Mouse (Mus musculus) ES-Bruce4 (cell line): Measurements from ENCODE around the gene Ube2cbp. TPM values are rescaled to one million over a fixed set of nuclear protein-coding genes. Genes with fewer than 3 reads are reported as not detected.

Source experiments
- H3K27ac ChIP-seq: 2 replicates; pipeline ENCODE4 v1.5.1; 2012; ENCODE audit warnings: low read length, inconsistent platforms; ENCODE audit not compliant: insufficient read depth
- H3K27me3 ChIP-seq: 2 replicates; pipeline ENCODE4 v1.6.1; 2012; ENCODE audit warnings: mild to moderate bottlenecking, low read length, inconsistent platforms; ENCODE audit not compliant: control insufficient read depth, poor library complexity, insufficient read depth, severe bottlenecking
- H3K36me3 ChIP-seq: 2 replicates; pipeline ENCODE4 v1.6.1; 2012; ENCODE audit warnings: inconsistent platforms, mild to moderate bottlenecking, low read length, moderate library complexity; ENCODE audit not compliant: control insufficient read depth, poor library complexity, insufficient read depth, severe bottlenecking
- H3K4me1 ChIP-seq: one replicate; pipeline ENCODE4 v1.8.1; 2011; ENCODE audit warnings: low read length; ENCODE audit not compliant: control insufficient read depth, insufficient read depth
- H3K4me3 ChIP-seq: 2 replicates; pipeline ENCODE4 v1.5.1; 2011; ENCODE audit warnings: low read depth, mild to moderate bottlenecking, low read length
- H3K9ac ChIP-seq: 2 replicates; pipeline ENCODE4 v1.6.1; 2012; ENCODE audit warnings: low read depth, mild to moderate bottlenecking, inconsistent platforms; ENCODE audit not compliant: poor library complexity, severe bottlenecking
- H3K9me3 ChIP-seq: replicated peaks from 2 replicates; pipeline ENCODE4 v1.6.1; 2012; ENCODE audit warnings: mild to moderate bottlenecking, low read length, inconsistent platforms; ENCODE audit not compliant: control insufficient read depth, poor library complexity, insufficient read depth, severe bottlenecking
- CTCF ChIP-seq: IDR thresholded peaks from one replicate; pipeline ENCODE4 v1.8.1; 2011; ENCODE audit warnings: low read depth, low read length
- EP300 ChIP-seq: IDR thresholded peaks from 2 replicates; pipeline ENCODE4 v1.6.1; 2011; ENCODE audit warnings: low read depth, low read length; ENCODE audit not compliant: insufficient read depth
- POLR2A ChIP-seq: IDR thresholded peaks from one replicate; pipeline ENCODE4 v1.8.1; 2011; ENCODE audit warnings: low read length; ENCODE audit not compliant: insufficient read depth
- polyA plus RNA-seq: library from polyadenylated mRNA; stranded (reverse); fragments of >200 nt; gene quantifications from 2 replicates; pipeline ENCODE4 v1.2.4, GENCODE M21; 2011; ENCODE audit warnings: low read depth; ENCODE audit not compliant: missing spikeins, insufficient read depth, insufficient read length

Gene Ube2cbp
- polyA plus RNA-seq, 1 experiment: 1.6 TPM

DNA sequence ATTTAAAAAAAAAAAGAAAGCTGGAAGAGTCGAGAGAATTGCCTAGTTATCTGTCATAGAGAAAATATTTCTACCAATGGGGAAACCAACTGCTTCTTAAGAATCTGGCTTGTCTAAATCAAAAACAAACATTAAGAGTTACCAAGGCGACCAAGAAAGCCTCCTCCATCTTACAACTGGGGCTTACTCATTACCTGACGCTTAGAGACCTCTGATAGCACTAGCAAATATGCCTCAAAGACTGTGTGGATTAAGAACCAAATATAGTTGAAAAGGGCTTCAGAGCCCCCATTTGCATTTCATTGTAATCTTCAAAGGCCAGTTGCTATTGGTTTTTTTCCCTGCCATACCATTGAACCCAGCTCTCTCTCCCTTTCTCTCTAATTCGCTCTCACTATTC, 76.2 kb downstream of the Ube2cbp start:
- Histone ChIP-seq H3K36me3 (no peaks in the 10 kb centered on the region), H3K27ac (no peak overlapping the region), H3K4me1 (no peaks in the 10 kb centered on the region), H3K4me3 (no peak overlapping the region), H3K9ac (no peak overlapping the region), H3K9me3 (no peaks in the 10 kb centered on the region), H3K27me3 (no peaks in the 10 kb centered on the region)
- no peak for TF ChIP-seq POLR2A
- TF ChIP-seq CTCF: no peak
- no peak for TF ChIP-seq EP300

DNA sequence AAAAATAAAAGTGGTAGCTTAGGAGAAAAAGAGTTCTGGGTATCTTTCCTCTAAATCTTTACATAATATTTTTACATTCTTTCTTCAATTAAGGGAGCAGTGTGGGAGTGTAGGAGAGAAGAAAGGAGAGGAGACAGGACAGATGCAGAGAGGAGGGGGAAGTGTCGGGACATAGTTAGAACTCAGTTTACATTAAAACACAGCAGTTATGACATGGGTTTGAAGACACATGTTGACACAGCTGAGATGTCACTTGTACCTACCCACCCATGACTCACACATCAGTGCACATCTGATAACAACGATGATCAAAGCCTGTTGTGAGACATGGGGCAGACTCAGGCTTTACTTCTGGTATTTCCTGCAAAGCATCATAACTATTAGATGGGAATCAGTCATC, 87.8 kb downstream of the Ube2cbp start:
- Histone ChIP-seq H3K27ac (no peak overlapping the region), H3K27me3 (no peaks in the 10 kb centered on the region), H3K4me3 (no peak overlapping the region), H3K4me1 (no peaks in the 10 kb centered on the region), H3K9me3 (no peaks in the 10 kb centered on the region), H3K9ac (no peak overlapping the region), H3K36me3 (no peaks in the 10 kb centered on the region)
- TF ChIP-seq POLR2A: no peak
- no peak for TF ChIP-seq EP300

GRCm38 (mm10) chr9:86372783-86373567, 91.8 kb downstream of the Ube2cbp start:
- TF ChIP-seq CTCF (no peak), POLR2A (no peak), EP300 (no peak)
- H3K4me1 ChIP-seq: no peaks in the 10 kb centered on the region
- H3K4me3 ChIP-seq: no peak overlapping the region
- no peak overlapping the region for H3K9ac ChIP-seq
- no peak overlapping the region for H3K27ac ChIP-seq
- H3K9me3 ChIP-seq: no peaks in the 10 kb centered on the region
- no peaks in the 10 kb centered on the region for H3K36me3 ChIP-seq
- no peaks in the 10 kb centered on the region for H3K27me3 ChIP-seq

GRCm38 (mm10) chr9:86369208-86369607, 95.5 kb downstream of the Ube2cbp start:
- no peaks in the 10 kb centered on the region for H3K9me3 ChIP-seq
- TF ChIP-seq EP300 (no peak), CTCF (no peak), POLR2A (no peak)
- no peaks in the 10 kb centered on the region for H3K4me1 ChIP-seq

DNA sequence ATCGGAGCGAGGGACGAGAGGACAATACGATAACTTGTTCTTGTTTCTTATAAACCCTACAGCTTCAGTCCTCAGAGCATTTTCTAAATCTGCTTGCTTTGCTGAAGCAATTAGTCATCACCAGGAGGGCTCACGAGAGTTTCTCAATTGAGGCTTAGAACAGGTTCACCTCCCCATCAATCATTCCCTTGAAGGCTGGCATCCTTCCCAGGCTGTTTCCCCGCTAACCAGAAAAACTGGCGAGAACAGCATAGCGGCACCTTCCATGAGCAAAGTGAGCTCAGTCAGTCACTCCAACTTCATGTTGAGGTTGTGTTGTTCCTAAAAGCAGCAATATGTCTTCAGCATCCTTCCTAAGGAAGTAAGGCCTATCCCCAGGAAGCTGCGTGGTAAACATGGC, 104.2 kb downstream of the Ube2cbp start:
- Histone ChIP-seq H3K36me3 (no peaks in the 10 kb centered on the region), H3K27me3 (no peaks in the 10 kb centered on the region), H3K4me3 (no peak overlapping the region), H3K4me1 (no peaks in the 10 kb centered on the region), H3K9ac (no peak overlapping the region), H3K9me3 (no peaks in the 10 kb centered on the region), H3K27ac (no peak overlapping the region)
- TF ChIP-seq POLR2A: no peak
- no peak for TF ChIP-seq CTCF
- no peak for TF ChIP-seq EP300

More at GRCm38 (mm10) chr9:86369208-86369607, 95.5 kb downstream of the Ube2cbp start:
- H3K9ac ChIP-seq: no peak overlapping the region
- no peak overlapping the region for H3K27ac ChIP-seq
- H3K36me3 ChIP-seq: no peaks in the 10 kb centered on the region
- no peak overlapping the region for H3K4me3 ChIP-seq
- no peaks in the 10 kb centered on the region for H3K27me3 ChIP-seq

- H3K9ac ChIP-seq: no peak overlapping the region
- H3K4me1 ChIP-seq: no peaks in the 10 kb centered on the region
- no peak overlapping the region for H3K27ac ChIP-seq
- H3K4me3 ChIP-seq: no peak overlapping the region
- no peaks in the 10 kb centered on the region for H3K36me3 ChIP-seq
- TF ChIP-seq EP300 (no peak), POLR2A (no peak), CTCF (no peak)
- H3K27me3 ChIP-seq: no peaks in the 10 kb centered on the region
- no peaks in the 10 kb centered on the region for H3K9me3 ChIP-seq
Measured at GRCm38 (mm10) chr9:86355851-86356250, 108.9 kb downstream of the Ube2cbp start.
